Mouse (Mus musculus): ENCODE results near the gene Bpifb6. TPM values are rescaled to one million over a fixed set of nuclear protein-coding genes. Genes with fewer than 3 reads are reported as not detected.

Bpifb6 gene
- total and polyA plus RNA-seq, 3 experiments, result not detected

GRCm38 (mm10) chr2:153933311-153933710 is 33.1 kb downstream of the Bpifb6 start:
- H3K4me3 ChIP-seq (ENCODE audit: control insufficient read depth in 1 of 2, insufficient read depth in 1 of 2, low read depth in 2 of 2, low read length in 2 of 2), result no peak overlapping the region
- no peaks in the 10 kb centered on the region for H3K27me3 ChIP-seq (ENCODE audit: control insufficient read depth in 1 of 2, insufficient read depth in 2 of 2, low read length in 2 of 2)
- H3K36me3 ChIP-seq (ENCODE audit: control insufficient read depth in 1 of 2, insufficient read depth in 2 of 2, low read length in 2 of 2), result no peaks in the 10 kb centered on the region
- no peaks in the 10 kb centered on the region for H3K4me1 ChIP-seq (ENCODE audit: control insufficient read depth in 1 of 2, insufficient read depth in 2 of 2, low read length in 2 of 2)
- H3K27ac ChIP-seq (ENCODE audit: control insufficient read depth, low read depth, low read length), result no peak overlapping the region
- TF ChIP-seq POLR2AphosphoS5 (IDR thresholded peaks at IDR 0.05; ENCODE audit: borderline replicate concordance, low read depth, low read length) (no peak), CHD1 (IDR thresholded peaks at IDR 0.05; ENCODE audit: low read depth, low read length) (no peak), NELFE (IDR thresholded peaks at IDR 0.05; ENCODE audit: low read depth, low read length) (no peak), USF1 (IDR thresholded peaks at IDR 0.05; ENCODE audit: low read depth, low read length) (no peak), GATA1 (IDR thresholded peaks at IDR 0.05; ENCODE audit: low read depth, low read length) (no peak), E2F4 (IDR thresholded peaks at IDR 0.05; ENCODE audit: borderline replicate concordance, low read depth, low read length) (no peak), MAZ (IDR thresholded peaks at IDR 0.05; ENCODE audit: low read depth, low read length) (no peak), MXI1 (IDR thresholded peaks at IDR 0.05; ENCODE audit: low read depth, low read length) (no peak), ZMIZ1 (IDR thresholded peaks at IDR 0.05; ENCODE audit: low read depth, low read length) (no peak), KAT2A (conservative IDR thresholded peaks at IDR 0.05; ENCODE audit: low read depth, low read length) (no peak), POLR2A (IDR thresholded peaks at IDR 0.05; ENCODE audit: control insufficient read depth in 1 of 2, insufficient read depth in 1 of 2, low read depth in 1 of 2, low read length in 2 of 2, poor library complexity in 1 of 2) (no peak), MYC (IDR thresholded peaks at IDR 0.05; ENCODE audit: low read depth, low read length) (no peak), ZNF384 (IDR thresholded peaks at IDR 0.05; ENCODE audit: low read depth, low read length) (no peak), MYB (IDR thresholded peaks at IDR 0.05; ENCODE audit: low read depth, low read length) (no peak), GABPA (IDR thresholded peaks at IDR 0.05; ENCODE audit: low read depth, low read length) (no peak), POLR2AphosphoS2 (IDR thresholded peaks at IDR 0.05; ENCODE audit: low read length) (no peak)
- no peak overlapping the region for H3K9ac ChIP-seq (ENCODE audit: control insufficient read depth, low read depth, low read length, poor library complexity, severe bottlenecking)
- no peaks in the 10 kb centered on the region for H3K79me2 ChIP-seq (ENCODE audit: control insufficient read depth, insufficient read depth, low read length, poor library complexity)
- H3K9me3 ChIP-seq (replicated peaks; ENCODE audit: insufficient read depth, low read length), result no peaks in the 10 kb centered on the region
- DNase-seq (ENCODE audit: low read depth, low spot score), result no peak

- TF ChIP-seq MYC (IDR thresholded peaks at IDR 0.05; ENCODE audit: low read depth, low read length) (no peak), CTCF (IDR thresholded peaks at IDR 0.05 in 2 of 3, conservative IDR thresholded peaks at IDR 0.05 in 1 of 3; ENCODE audit: control insufficient read depth in 1 of 3, insufficient read depth in 1 of 3, low read depth in 2 of 3, low read length in 3 of 3, poor library complexity in 1 of 3, severe bottlenecking in 1 of 3) (peak in 1 of 3 experiments; percentile 26; a peak in 1 of 6 replicates), MAX (IDR thresholded peaks at IDR 0.05; ENCODE audit: low read length) (no peak), ZKSCAN1 (IDR thresholded peaks at IDR 0.05; ENCODE audit: low read depth, low read length) (no peak), JUND (IDR thresholded peaks at IDR 0.05; ENCODE audit: low read depth, low read length) (no peak)
- H3K4me3 ChIP-seq (ENCODE audit: control insufficient read depth in 1 of 2, insufficient read depth in 1 of 2, low read depth in 2 of 2, low read length in 2 of 2), result no peak overlapping the region
- H3K9me3 ChIP-seq (replicated peaks; ENCODE audit: insufficient read depth, low read length), result no peaks in the 10 kb centered on the region
- no peaks in the 10 kb centered on the region for H3K36me3 ChIP-seq (ENCODE audit: control insufficient read depth in 1 of 2, insufficient read depth in 2 of 2, low read length in 2 of 2)
- no peaks in the 10 kb centered on the region for H3K27me3 ChIP-seq (ENCODE audit: control insufficient read depth in 1 of 2, insufficient read depth in 2 of 2, low read length in 2 of 2)
- no peak overlapping the region for H3K9ac ChIP-seq (ENCODE audit: control insufficient read depth, low read depth, low read length, poor library complexity, severe bottlenecking)
- DNase-seq (ENCODE audit: low read depth, low spot score), result no peak
- no peaks in the 10 kb centered on the region for H3K4me1 ChIP-seq (ENCODE audit: control insufficient read depth in 1 of 2, insufficient read depth in 2 of 2, low read length in 2 of 2)
- no peak overlapping the region for H3K27ac ChIP-seq (ENCODE audit: control insufficient read depth, low read depth, low read length)
- no peaks in the 10 kb centered on the region for H3K79me2 ChIP-seq (ENCODE audit: control insufficient read depth, insufficient read depth, low read length, poor library complexity)
Observed at GRCm38 (mm10) chr2:153935348-153935747, 35.2 kb downstream of the Bpifb6 start.
